Mouse (Mus musculus): ENCODE data around the gene Got1. TPM values are rescaled to one million over a fixed set of nuclear protein-coding genes. Genes with fewer than 3 reads are reported as not detected.
"Not testable (repeated sequence)": the region's sequence is repeated elsewhere in the genome, so short reads cannot be mapped to it uniquely, and the experiment has no call there.

Gene Got1
- polyA plus RNA-seq, 2 experiments = 20.3 to 24.5 TPM

- Histone ChIP-seq H3K4me2 (replicated peaks; ENCODE audit: low read depth, low read length, severe bottlenecking) (no peak overlapping the region), H3K4me1 (ENCODE audit: control insufficient read depth, insufficient read depth, low read length) (no peaks in the 10 kb centered on the region), H3K27me3 (ENCODE audit: control insufficient read depth, insufficient read depth, low read length) (peaks cover 3% of the 10 kb centered on the region; the same call in 1 of the 2 replicates), H3K9ac (ENCODE audit: low read depth, low read length, severe bottlenecking) (no peak overlapping the region), H3K4me3 (replicated peaks; ENCODE audit: low read length) (no peak overlapping the region), H3K9me3 (ENCODE audit: control insufficient read depth, low read length) (no peaks in the 10 kb centered on the region), H3K36me3 (ENCODE audit: control insufficient read depth, insufficient read depth, low read length) (peaks cover 23% of the 10 kb centered on the region), H3K27ac (replicated peaks; ENCODE audit: low read depth, low read length) (no peak overlapping the region)
- DNase-seq (ENCODE audit: low spot score) = no peak
- 82% methylated on average over 7 of the region's 7 CpGs for WGBS
- no peak for TF ChIP-seq POLR2A (IDR thresholded peaks at IDR 0.05; ENCODE audit: borderline replicate concordance, extremely low read depth, insufficient read depth, insufficient read length)
- ATAC-seq (ENCODE audit: low FRiP score, low read depth) = no peak
These were observed 27.0 kb downstream of the Got1 start for GRCm38 (mm10) chr19:43497440-43497839.

GRCm38 (mm10) chr19:43495846-43496245, 28.6 kb downstream of the Got1 start:
- Histone ChIP-seq H3K36me3 (ENCODE audit: control insufficient read depth, insufficient read depth, low read length) (peaks cover 17% of the 10 kb centered on the region), H3K4me1 (ENCODE audit: control insufficient read depth, insufficient read depth, low read length) (no peaks in the 10 kb centered on the region), H3K4me3 (replicated peaks; ENCODE audit: low read length) (no peak overlapping the region), H3K27ac (replicated peaks; ENCODE audit: low read depth, low read length) (no peak overlapping the region), H3K9me3 (ENCODE audit: control insufficient read depth, low read length) (no peaks in the 10 kb centered on the region), H3K9ac (ENCODE audit: low read depth, low read length, severe bottlenecking) (no peak overlapping the region), H3K4me2 (replicated peaks; ENCODE audit: low read depth, low read length, severe bottlenecking) (no peak overlapping the region), H3K27me3 (ENCODE audit: control insufficient read depth, insufficient read depth, low read length) (peaks cover 3% of the 10 kb centered on the region; the same call in 1 of the 2 replicates)
- ATAC-seq (ENCODE audit: low FRiP score, low read depth) = 0 out of 2 replicates have a peak, but pooled peaks have one; percentile 10
- no peak for TF ChIP-seq POLR2A (IDR thresholded peaks at IDR 0.05; ENCODE audit: borderline replicate concordance, extremely low read depth, insufficient read depth, insufficient read length)
- DNase-seq (ENCODE audit: low spot score) = peak; percentile 80
- 23% methylated on average over 5 of the region's 5 CpGs for WGBS

- H3K4me1 ChIP-seq (ENCODE audit: control insufficient read depth, insufficient read depth, low read length) = no peaks in the 10 kb centered on the region
- H3K4me3 ChIP-seq (replicated peaks; ENCODE audit: low read length) = peak overlapping the region; percentile 18
- TF ChIP-seq POLR2A (IDR thresholded peaks at IDR 0.05; ENCODE audit: borderline replicate concordance, extremely low read depth, insufficient read depth, insufficient read length) = no peak
- no peaks in the 10 kb centered on the region for H3K9me3 ChIP-seq (ENCODE audit: control insufficient read depth, low read length)
- WGBS = 15% methylated on average over 14 of the region's 14 CpGs
- ATAC-seq (ENCODE audit: low FRiP score, low read depth) = peak; percentile 20; the same call in 1 of the 2 replicates
- peaks cover 3% of the 10 kb centered on the region; the same call in 1 of the 2 replicates for H3K27me3 ChIP-seq (ENCODE audit: control insufficient read depth, insufficient read depth, low read length)
- H3K9ac ChIP-seq (ENCODE audit: low read depth, low read length, severe bottlenecking) = peak overlapping the region; percentile 43; the same call in 1 of the 2 replicates
- DNase-seq (ENCODE audit: low spot score) = no peak
- no peak overlapping the region for H3K27ac ChIP-seq (replicated peaks; ENCODE audit: low read depth, low read length)
- 0 out of 2 replicates have a peak, but pooled peaks cover 7% of the 10 kb centered on the region for H3K36me3 ChIP-seq (ENCODE audit: control insufficient read depth, insufficient read depth, low read length)
- H3K4me2 ChIP-seq (replicated peaks; ENCODE audit: low read depth, low read length, severe bottlenecking) = peak overlapping the region; percentile 46
These were observed 29.5 kb downstream of the Got1 start for GRCm38 (mm10) chr19:43494914-43495313.

- WGBS = 71% methylated on average over 6 of the region's 6 CpGs
- no peak for TF ChIP-seq POLR2A (IDR thresholded peaks at IDR 0.05; ENCODE audit: borderline replicate concordance, extremely low read depth, insufficient read depth, insufficient read length)
- no peaks in the 10 kb centered on the region for H3K9me3 ChIP-seq (ENCODE audit: control insufficient read depth, low read length)
- H3K4me1 ChIP-seq (ENCODE audit: control insufficient read depth, insufficient read depth, low read length) = no peaks in the 10 kb centered on the region
- H3K9ac ChIP-seq (ENCODE audit: low read depth, low read length, severe bottlenecking) = no peak overlapping the region
- DNase-seq (ENCODE audit: low spot score) = no peak
- H3K27me3 ChIP-seq (ENCODE audit: control insufficient read depth, insufficient read depth, low read length) = peaks cover 3% of the 10 kb centered on the region; the same call in 1 of the 2 replicates
- no peak overlapping the region for H3K27ac ChIP-seq (replicated peaks; ENCODE audit: low read depth, low read length)
- ATAC-seq (ENCODE audit: low FRiP score, low read depth) = no peak
- no peak overlapping the region for H3K4me2 ChIP-seq (replicated peaks; ENCODE audit: low read depth, low read length, severe bottlenecking)
- H3K36me3 ChIP-seq (ENCODE audit: control insufficient read depth, insufficient read depth, low read length) = no peaks in the 10 kb centered on the region
- H3K4me3 ChIP-seq (replicated peaks; ENCODE audit: low read length) = no peak overlapping the region
These were observed 30.5 kb downstream of the Got1 start for GRCm38 (mm10) chr19:43493878-43494277.

- WGBS = 76% methylated on average over 1 of the region's 1 CpGs
- H3K9me3 ChIP-seq (ENCODE audit: control insufficient read depth, low read length); H3K4me1 ChIP-seq (ENCODE audit: control insufficient read depth, insufficient read depth, low read length); H3K9ac ChIP-seq (ENCODE audit: low read depth, low read length, severe bottlenecking); DNase-seq (ENCODE audit: low spot score); H3K27ac ChIP-seq (replicated peaks; ENCODE audit: low read depth, low read length); H3K36me3 ChIP-seq (ENCODE audit: control insufficient read depth, insufficient read depth, low read length); H3K4me2 ChIP-seq (replicated peaks; ENCODE audit: low read depth, low read length, severe bottlenecking); H3K27me3 ChIP-seq (ENCODE audit: control insufficient read depth, insufficient read depth, low read length); ATAC-seq (ENCODE audit: low FRiP score, low read depth); H3K4me3 ChIP-seq (replicated peaks; ENCODE audit: low read length): not testable (repeated sequence)
These were observed 31.1 kb downstream of the Got1 start for GRCm38 (mm10) chr19:43493316-43493715.

GRCm38 (mm10) chr19:43487429-43487828, 37.0 kb downstream of the Got1 start:
- TF ChIP-seq POLR2A (IDR thresholded peaks at IDR 0.05; ENCODE audit: borderline replicate concordance, extremely low read depth, insufficient read depth, insufficient read length) = no peak
- H3K4me2 ChIP-seq (replicated peaks; ENCODE audit: low read depth, low read length, severe bottlenecking) = no peak overlapping the region
- WGBS = 33% methylated on average over 3 of the region's 3 CpGs
- no peaks in the 10 kb centered on the region for H3K36me3 ChIP-seq (ENCODE audit: control insufficient read depth, insufficient read depth, low read length)
- no peaks in the 10 kb centered on the region for H3K9me3 ChIP-seq (ENCODE audit: control insufficient read depth, low read length)
- peak; percentile 26 for DNase-seq (ENCODE audit: low spot score)
- H3K27me3 ChIP-seq (ENCODE audit: control insufficient read depth, insufficient read depth, low read length) = no peaks in the 10 kb centered on the region
- ATAC-seq (ENCODE audit: low FRiP score, low read depth) = no peak
- H3K27ac ChIP-seq (replicated peaks; ENCODE audit: low read depth, low read length) = no peak overlapping the region
- no peak overlapping the region for H3K4me3 ChIP-seq (replicated peaks; ENCODE audit: low read length)
- H3K9ac ChIP-seq (ENCODE audit: low read depth, low read length, severe bottlenecking) = no peak overlapping the region
- no peaks in the 10 kb centered on the region for H3K4me1 ChIP-seq (ENCODE audit: control insufficient read depth, insufficient read depth, low read length)
